Mouse (Mus musculus) hindbrain, postnatal 0 days (tissue): Measurements from ENCODE around the gene Pum1. TPM values are rescaled to one million over a fixed set of nuclear protein-coding genes. Genes with fewer than 3 reads are reported as not detected.

ENCODE experiments used
- ATAC-seq: fragments of 200-750 bp; cut with Nextera tagmentation; 2 replicates; pipeline ENCODE4 v1.8.0; 2017; ENCODE audit warnings: mild to moderate bottlenecking, moderate TSS enrichment, moderate library complexity
- DNase-seq: peaks from one replicate; pipeline ENCODE4 v3.0.0-alpha.2; 2015; ENCODE audit warnings: low spot score
- H3K27ac ChIP-seq: fragments of 300-500 bp; sonication (generic); 2 replicates; pipeline ENCODE4 v1.5.1; 2014; ENCODE audit warnings: mild to moderate bottlenecking
- H3K27me3 ChIP-seq: fragments of 300-500 bp; sonication (generic); 2 replicates; pipeline ENCODE4 v1.6.1; 2014; ENCODE audit warnings: low read length, mixed read lengths; ENCODE audit not compliant: insufficient read depth
- H3K36me3 ChIP-seq: fragments of 300-500 bp; sonication (generic); 2 replicates; pipeline ENCODE4 v1.6.1; 2014; ENCODE audit warnings: low read length, mixed read lengths; ENCODE audit not compliant: insufficient read depth
- H3K4me1 ChIP-seq: fragments of 300-500 bp; sonication (generic); 2 replicates; pipeline ENCODE4 v1.6.1; 2014; ENCODE audit warnings: antibody characterized with exemption, low read length, mixed read lengths; ENCODE audit not compliant: insufficient read depth
- H3K4me2 ChIP-seq: fragments of 300-500 bp; sonication (generic); 2 replicates; pipeline ENCODE4 v1.6.1; 2014; ENCODE audit warnings: low read depth, mild to moderate bottlenecking, low read length, moderate library complexity, mixed read lengths
- H3K4me3 ChIP-seq: fragments of 300-500 bp; sonication (generic); 2 replicates; pipeline ENCODE4 v1.5.1; 2014; ENCODE audit warnings: low read length
- H3K9ac ChIP-seq: fragments of 300-500 bp; sonication (generic); replicated peaks from 2 replicates; pipeline ENCODE4 v1.6.1; 2014; ENCODE audit warnings: mild to moderate bottlenecking, low read length, moderate library complexity, mixed read lengths
- H3K9me3 ChIP-seq: fragments of 300-500 bp; sonication (generic); 2 replicates; pipeline ENCODE4 v1.6.1; 2016; ENCODE audit warnings: low read length, mixed read lengths
- CTCF ChIP-seq: IDR thresholded peaks from 2 replicates; pipeline ENCODE4 v1.5.1; 2016; ENCODE audit warnings: antibody characterized with exemption, control low read depth, low read depth
- WGBS: fragments of 180-500 bp; shearing (Covaris S2); extraction: QIAGEN DNeasy Blood & Tissue Kit; methylation state at CpG from one replicate; pipeline ENCODE4 v1.1.7; 2014; 5-methylcytosine and 5-hydroxymethylcytosine counted together
- polyA plus RNA-seq: library from polyadenylated mRNA; unstranded; fragments of >200 nt; fragmentation: Nextera tagmentation; extraction: Ambion mirVana; gene quantifications from 2 replicates; pipeline ENCODE4 v1.2.1, GENCODE M21; 2015
- total RNA-seq: library from RNA; depleted of rRNA; stranded (reverse); fragments of >200 nt; gene quantifications from 2 replicates; pipeline ENCODE4 v1.2.3, GENCODE M21; 2014

Gene Pum1
- total and polyA plus RNA-seq, 2 experiments from 2014 or later, result 64.9 to 84.4 TPM

GRCm38 (mm10) chr4:130749566-130749965, 86.4 kb downstream of the Pum1 start:
- H3K9me3 ChIP-seq, result no peaks in the 10 kb centered on the region
- H3K9ac ChIP-seq, result no peak overlapping the region
- H3K4me2 ChIP-seq, result no peak overlapping the region
- H3K4me3 ChIP-seq, result no peak overlapping the region
- H3K4me1 ChIP-seq, result no peaks in the 10 kb centered on the region; the same call in none of the 2 replicates
- DNase-seq (no peak), ATAC-seq (no peak)
- TF ChIP-seq CTCF, result no peak
- H3K27ac ChIP-seq, result no peak overlapping the region
- 67% methylated on average over 7 of the region's 7 CpGs for WGBS
- H3K27me3 ChIP-seq, result no peaks in the 10 kb centered on the region
- peaks cover 56% of the 10 kb centered on the region for H3K36me3 ChIP-seq

- no peaks in the 10 kb centered on the region for H3K4me1 ChIP-seq
- H3K9ac ChIP-seq, result no peak overlapping the region
- H3K27ac ChIP-seq, result no peak overlapping the region
- 88% methylated on average over 2 of the region's 2 CpGs for WGBS
- DNase-seq, result no peak
- no peaks in the 10 kb centered on the region for H3K27me3 ChIP-seq
- H3K36me3 ChIP-seq, result peaks cover 55% of the 10 kb centered on the region
- H3K9me3 ChIP-seq, result no peaks in the 10 kb centered on the region
- ATAC-seq, result no peak
- H3K4me2 ChIP-seq, result no peak overlapping the region
- no peak overlapping the region for H3K4me3 ChIP-seq
- TF ChIP-seq CTCF, result no peak
Measured at GRCm38 (mm10) chr4:130751966-130752365, 88.8 kb downstream of the Pum1 start.

GRCm38 (mm10) chr4:130752591-130752990, 89.5 kb downstream of the Pum1 start:
- TF ChIP-seq CTCF, result no peak
- no peaks in the 10 kb centered on the region for H3K27me3 ChIP-seq

GRCm38 (mm10) chr4:130753755-130754154, 90.6 kb downstream of the Pum1 start:
- no peak for TF ChIP-seq CTCF
- Histone ChIP-seq H3K4me2 (no peak overlapping the region), H3K36me3 (peaks cover 47% of the 10 kb centered on the region), H3K9ac (no peak overlapping the region), H3K9me3 (no peaks in the 10 kb centered on the region), H3K27me3 (no peaks in the 10 kb centered on the region), H3K4me1 (no peaks in the 10 kb centered on the region), H3K4me3 (no peak overlapping the region), H3K27ac (no peak overlapping the region)
- no peak for DNase-seq
- WGBS, result 67% methylated on average over 5 of the region's 5 CpGs
- no peak for ATAC-seq

More at GRCm38 (mm10) chr4:130752591-130752990, 89.5 kb downstream of the Pum1 start:
- Histone ChIP-seq H3K9me3 (no peaks in the 10 kb centered on the region), H3K4me2 (no peak overlapping the region), H3K4me3 (no peak overlapping the region), H3K36me3 (peaks cover 52% of the 10 kb centered on the region), H3K27ac (no peak overlapping the region), H3K4me1 (no peaks in the 10 kb centered on the region), H3K9ac (no peak overlapping the region)
- no peak for DNase-seq
- no peak for ATAC-seq
- 61% methylated on average over 7 of the region's 7 CpGs for WGBS

- Histone ChIP-seq H3K36me3 (peaks cover 45% of the 10 kb centered on the region), H3K9ac (no peak overlapping the region), H3K27me3 (no peaks in the 10 kb centered on the region), H3K4me1 (no peaks in the 10 kb centered on the region), H3K27ac (no peak overlapping the region), H3K9me3 (no peaks in the 10 kb centered on the region), H3K4me3 (no peak overlapping the region), H3K4me2 (no peak overlapping the region)
- DNase-seq (no peak), ATAC-seq (no peak)
- 74% methylated on average over 2 of the region's 2 CpGs for WGBS
- TF ChIP-seq CTCF, result no peak
Measured at GRCm38 (mm10) chr4:130754776-130755175, 91.7 kb downstream of the Pum1 start.

- Histone ChIP-seq H3K9ac (no peak overlapping the region), H3K27ac (no peak overlapping the region), H3K9me3 (no peaks in the 10 kb centered on the region), H3K4me3 (no peak overlapping the region), H3K27me3 (no peaks in the 10 kb centered on the region), H3K4me2 (no peak overlapping the region), H3K4me1 (no peaks in the 10 kb centered on the region), H3K36me3 (peaks cover 28% of the 10 kb centered on the region)
- no peak for ATAC-seq
- 93% methylated on average over 2 of the region's 2 CpGs for WGBS
- TF ChIP-seq CTCF, result no peak
- no peak for DNase-seq
Measured at GRCm38 (mm10) chr4:130759875-130760274, 96.8 kb downstream of the Pum1 start.

- ATAC-seq (no peak), DNase-seq (no peak)
- WGBS, result 82% methylated on average over 5 of the region's 5 CpGs
Measured at GRCm38 (mm10) chr4:130761809-130762208, 98.7 kb downstream of the Pum1 start.

More at GRCm38 (mm10) chr4:130761809-130762208, 98.7 kb downstream of the Pum1 start:
- TF ChIP-seq CTCF, result no peak
- Histone ChIP-seq H3K36me3 (peaks cover 41% of the 10 kb centered on the region), H3K4me1 (no peaks in the 10 kb centered on the region), H3K27me3 (no peaks in the 10 kb centered on the region), H3K9me3 (no peaks in the 10 kb centered on the region), H3K4me3 (no peak overlapping the region), H3K9ac (no peak overlapping the region), H3K4me2 (no peak overlapping the region), H3K27ac (no peak overlapping the region)
